Mouse (Mus musculus) heart, embryonic 15.5 days (tissue): ENCODE data around the gene Taar1. TPM values are rescaled to one million over a fixed set of nuclear protein-coding genes. Genes with fewer than 3 reads are reported as not detected.

Experiments used
- ATAC-seq: fragments of 200-750 bp; cut with Nextera tagmentation; replicated peaks from 2 replicates; pipeline ENCODE4 v1.8.0; 2017; ENCODE audit warnings: low read depth, moderate TSS enrichment; ENCODE audit not compliant: insufficient number of reproducible peaks, insufficient read depth, low FRiP score
- H3K27ac ChIP-seq: fragments of 300-500 bp; sonication (generic); 2 replicates; pipeline ENCODE4 v1.5.1; 2015; ENCODE audit warnings: mild to moderate bottlenecking, inconsistent platforms
- H3K27me3 ChIP-seq: fragments of 300-500 bp; sonication (generic); 2 replicates; pipeline ENCODE4 v1.6.1; 2015; ENCODE audit warnings: inconsistent platforms
- H3K36me3 ChIP-seq: fragments of 300-500 bp; sonication (generic); 2 replicates; pipeline ENCODE4 v1.6.1; 2015; ENCODE audit warnings: mild to moderate bottlenecking, inconsistent platforms
- H3K4me1 ChIP-seq: fragments of 300-500 bp; sonication (generic); replicated peaks from 2 replicates; pipeline ENCODE4 v1.6.1; 2015; ENCODE audit warnings: inconsistent platforms
- H3K4me2 ChIP-seq: fragments of 300-500 bp; sonication (generic); 2 replicates; pipeline ENCODE4 v1.6.1; 2015; ENCODE audit warnings: inconsistent platforms, mild to moderate bottlenecking, moderate library complexity
- H3K4me3 ChIP-seq: fragments of 300-500 bp; sonication (generic); 2 replicates; pipeline ENCODE4 v1.5.1; 2015; ENCODE audit warnings: mild to moderate bottlenecking, inconsistent platforms
- H3K9ac ChIP-seq: fragments of 300-500 bp; sonication (generic); 2 replicates; pipeline ENCODE4 v1.6.1; 2015; ENCODE audit warnings: mild to moderate bottlenecking, inconsistent platforms
- H3K9me3 ChIP-seq: fragments of 300-500 bp; sonication (generic); replicated peaks from 2 replicates; pipeline ENCODE4 v1.6.1; 2016; ENCODE audit warnings: inconsistent platforms
- WGBS: fragments of 180-500 bp; shearing (Covaris S2); methylation state at CpG from one replicate; pipeline ENCODE4 v1.1.7; 2015; ENCODE audit warnings: mixed read lengths; 5-methylcytosine and 5-hydroxymethylcytosine counted together
- polyA plus RNA-seq: library from polyadenylated mRNA; unstranded; fragments of >200 nt; fragmentation: Nextera tagmentation; extraction: Ambion mirVana; gene quantifications from 2 replicates; pipeline ENCODE4 v1.2.1, GENCODE M21; 2015

Taar1 gene
- not detected in 2 replicates for polyA plus RNA-seq

DNA sequence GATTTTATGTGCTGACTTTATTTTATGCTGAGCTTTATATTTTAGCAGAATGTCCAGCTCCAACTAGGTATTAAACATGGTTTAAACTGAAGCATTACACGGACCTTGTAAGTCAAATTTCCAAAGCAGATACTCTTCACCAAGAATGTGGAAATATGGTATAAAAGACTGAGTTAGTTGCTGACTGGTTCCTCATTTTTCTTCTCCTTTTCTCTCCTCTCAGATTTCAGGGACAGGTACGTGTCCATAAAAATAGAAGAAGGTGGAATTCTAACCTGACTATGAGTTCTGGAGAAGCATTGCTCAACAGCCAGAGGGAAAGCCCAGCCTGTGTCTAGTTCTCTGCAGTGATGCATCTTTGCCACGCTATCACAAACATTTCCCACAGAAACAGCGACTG lies at the start of gene Taar1:
Gene Taar1 (plus strand): TSS at position 301 of the 400 bp plus-strand sequence.
- ATAC-seq, result no peak
- no peaks in the 10 kb centered on the region for H3K36me3 ChIP-seq
- WGBS, result 78% methylated on average over 4 of the region's 4 CpGs

DNA sequence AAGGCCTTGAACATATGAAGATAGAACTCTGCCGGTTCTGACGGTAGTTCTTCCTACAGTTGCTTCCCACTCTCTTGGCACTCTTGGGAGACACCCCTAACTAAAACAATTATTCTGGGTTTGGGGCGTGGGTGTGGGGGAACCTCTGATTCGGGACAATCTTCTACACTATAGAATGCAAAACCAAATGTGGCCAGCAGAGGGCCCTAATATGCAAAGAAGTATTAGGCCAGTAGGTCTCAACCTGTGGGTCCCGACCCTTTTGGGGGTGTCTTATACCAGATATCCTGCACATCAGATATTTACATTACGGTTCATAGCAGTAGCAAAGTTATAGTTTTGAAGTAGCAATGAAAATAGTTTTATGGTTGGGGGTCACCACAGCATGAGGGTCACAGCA lies 39.5 kb upstream of the Taar1 start:
- Histone ChIP-seq H3K9ac (no peak overlapping the region), H3K9me3 (no peaks in the 10 kb centered on the region), H3K4me2 (no peak overlapping the region), H3K4me1 (no peaks in the 10 kb centered on the region), H3K4me3 (no peak overlapping the region), H3K27me3 (no peaks in the 10 kb centered on the region), H3K36me3 (no peaks in the 10 kb centered on the region), H3K27ac (no peak overlapping the region)
- WGBS, result 78% methylated on average over 6 of the region's 6 CpGs
- ATAC-seq, result no peak

More for the DNA sequence above, at the start of gene Taar1:
- H3K4me2 ChIP-seq, result no peak within 1 kb of the TSS
- no peak within 1 kb of the TSS for H3K9ac ChIP-seq
- H3K27me3 ChIP-seq, result no peaks in the 10 kb centered on the region
- H3K9me3 ChIP-seq, result no peaks in the 10 kb centered on the region
- H3K4me1 ChIP-seq, result no peaks in the 10 kb centered on the region
- no peak within 1 kb of the TSS for H3K4me3 ChIP-seq
- H3K27ac ChIP-seq, result no peak within 1 kb of the TSS

DNA sequence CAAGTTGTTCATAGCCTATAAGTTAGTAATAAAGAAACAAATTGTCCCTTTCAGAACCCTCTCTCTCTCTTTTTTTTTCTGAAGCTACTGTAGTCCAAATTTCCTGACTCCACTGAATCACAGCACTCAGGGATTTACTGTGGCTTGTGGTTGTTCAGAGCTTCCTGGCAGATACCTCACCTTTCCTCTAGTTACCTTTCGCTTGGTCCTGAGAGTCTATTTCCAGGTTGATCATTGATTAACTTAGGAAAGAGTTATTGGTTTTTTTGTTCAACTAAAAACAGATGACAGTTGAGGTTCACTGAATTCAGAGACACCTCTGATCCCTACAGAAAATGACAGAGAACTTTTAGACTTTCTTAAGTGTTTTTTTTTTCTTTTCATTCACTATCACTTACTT lies 35.2 kb upstream of the Taar1 start:
- no peak overlapping the region for H3K9ac ChIP-seq
- no peaks in the 10 kb centered on the region for H3K36me3 ChIP-seq
- no peak for ATAC-seq
- H3K27ac ChIP-seq, result no peak overlapping the region
- H3K4me2 ChIP-seq, result no peak overlapping the region
- H3K4me1 ChIP-seq, result no peaks in the 10 kb centered on the region
- no peaks in the 10 kb centered on the region for H3K27me3 ChIP-seq
- no peak overlapping the region for H3K4me3 ChIP-seq
- no peaks in the 10 kb centered on the region for H3K9me3 ChIP-seq
- WGBS, result 87% methylated on average over 1 of the region's 1 CpGs

DNA sequence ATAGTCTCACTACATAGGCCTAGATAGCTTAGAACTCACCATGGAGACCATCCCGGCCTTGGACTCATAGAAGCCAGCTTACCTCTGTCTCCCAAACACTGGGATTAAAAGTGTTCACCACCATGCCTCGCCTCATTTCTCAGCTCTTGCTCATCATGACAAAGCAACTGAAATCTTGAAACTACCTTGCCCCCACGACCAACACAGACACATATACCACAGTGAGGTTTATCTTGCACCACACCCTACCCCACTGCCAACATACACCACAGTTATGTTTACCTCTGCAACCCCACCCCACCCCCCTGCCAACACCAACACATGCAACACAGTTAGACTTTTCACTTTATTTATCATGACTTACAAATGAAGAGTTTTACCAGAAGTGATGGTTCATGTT lies 34.1 kb upstream of the Taar1 start:
- Histone ChIP-seq H3K36me3 (no peaks in the 10 kb centered on the region), H3K4me3 (no peak overlapping the region), H3K4me2 (no peak overlapping the region), H3K9me3 (no peaks in the 10 kb centered on the region), H3K4me1 (no peaks in the 10 kb centered on the region), H3K27me3 (no peaks in the 10 kb centered on the region), H3K9ac (no peak overlapping the region), H3K27ac (no peak overlapping the region)
- WGBS, result 73% methylated on average over 3 of the region's 3 CpGs
- ATAC-seq, result no peak

DNA sequence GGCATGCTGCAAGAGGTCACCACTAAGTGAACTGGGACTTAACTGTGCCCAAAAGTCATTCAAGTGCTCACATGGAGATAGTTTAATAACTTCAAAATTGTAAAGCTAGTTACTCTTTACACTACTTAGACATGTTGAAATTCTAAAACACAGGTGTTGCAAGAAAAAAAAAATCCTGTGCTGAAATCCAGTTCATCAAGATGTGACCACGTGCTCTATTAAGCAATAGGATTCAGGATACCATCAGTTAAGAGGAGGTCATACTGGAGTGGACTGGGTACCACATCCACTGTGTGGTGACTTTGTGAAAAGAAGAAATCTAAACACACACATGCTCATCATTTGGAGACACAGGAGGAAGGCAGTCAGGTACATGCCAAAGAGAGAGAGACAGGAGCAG lies 27.2 kb upstream of the Taar1 start:
- Histone ChIP-seq H3K27me3 (no peaks in the 10 kb centered on the region), H3K9ac (no peak overlapping the region), H3K27ac (no peak overlapping the region), H3K36me3 (no peaks in the 10 kb centered on the region), H3K4me2 (no peak overlapping the region), H3K4me1 (peaks cover 8% of the 10 kb centered on the region; the same call in 1 of the 2 replicates), H3K9me3 (no peaks in the 10 kb centered on the region), H3K4me3 (no peak overlapping the region)
- ATAC-seq, result no peak
- 80% methylated on average over 1 of the region's 1 CpGs for WGBS

DNA sequence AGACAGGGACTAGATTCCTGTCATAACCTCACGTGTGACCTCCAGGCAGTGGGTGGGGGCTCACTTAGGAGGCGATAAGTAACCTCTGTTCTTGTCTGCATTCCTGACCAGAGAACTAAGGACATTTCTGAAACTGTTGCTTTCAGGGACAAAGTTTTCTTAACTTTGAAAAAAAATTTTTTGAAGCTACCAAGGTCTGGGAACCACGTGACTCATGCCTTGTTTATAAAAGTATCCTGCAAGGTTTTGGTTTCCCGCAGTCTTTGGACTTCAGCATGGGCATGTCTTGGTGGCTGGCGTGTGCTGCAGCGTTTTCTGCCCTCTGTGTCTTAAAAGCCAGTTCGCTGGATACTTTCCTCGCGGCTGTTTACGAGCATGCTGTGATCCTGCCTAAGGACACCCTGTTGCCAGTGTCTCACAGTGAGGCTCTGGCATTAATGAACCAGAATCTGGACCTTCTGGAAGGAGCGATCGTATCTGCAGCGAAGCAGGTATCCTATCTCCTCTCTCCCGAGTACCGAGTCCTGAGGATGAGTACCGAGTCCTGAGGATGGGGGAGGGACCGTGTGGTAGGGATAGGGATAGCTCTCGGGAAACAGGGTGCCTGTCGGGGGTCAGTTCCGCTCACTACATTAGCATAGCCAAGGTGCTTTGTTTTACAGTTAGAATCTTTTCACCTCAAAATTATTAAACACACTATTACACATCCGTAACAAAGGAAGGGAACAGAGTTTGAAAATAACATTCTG lies 25.4 kb upstream of the Taar1 start, which contains the start of gene Vnn1:
Gene Vnn1 (plus strand): TSS at position 88 of the 749 bp plus-strand sequence.
- Histone ChIP-seq H3K4me3 (peak within 1 kb of the TSS; percentile 45), H3K4me1 (peaks cover 8% of the 10 kb centered on the region; the same call in 1 of the 2 replicates), H3K36me3 (no peaks in the 10 kb centered on the region), H3K4me2 (peak within 1 kb of the TSS; percentile 69), H3K27me3 (no peaks in the 10 kb centered on the region), H3K9me3 (no peaks in the 10 kb centered on the region), H3K9ac (peak within 1 kb of the TSS; percentile 51), H3K27ac (no peak within 1 kb of the TSS)
- 12% methylated on average over 21 of the region's 21 CpGs for WGBS
- no peak for ATAC-seq

DNA sequence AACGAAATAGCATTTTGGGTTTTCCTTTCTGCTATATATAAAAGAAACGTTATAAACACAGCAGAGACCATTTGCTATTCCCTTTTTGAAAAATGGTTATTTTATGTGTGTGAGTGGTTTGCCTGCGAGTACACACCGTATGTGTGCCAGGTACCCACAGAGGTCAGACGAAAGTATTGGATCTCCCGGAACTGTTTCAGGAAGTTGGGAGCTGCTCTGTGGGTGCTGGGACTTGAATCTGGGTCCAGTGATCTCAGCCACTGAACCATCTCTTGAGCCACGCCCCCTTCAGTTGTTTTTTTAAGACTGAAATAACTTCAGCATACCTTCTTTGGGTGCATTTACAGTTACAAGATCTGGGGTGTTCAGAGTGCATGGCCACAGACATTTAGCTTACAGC lies 24.8 kb upstream of the Taar1 start:
- no peak for ATAC-seq
- H3K27me3 ChIP-seq, result no peaks in the 10 kb centered on the region
- 64% methylated on average over 7 of the region's 7 CpGs for WGBS
- peak overlapping the region; percentile 69; the same call in 1 of the 2 replicates for H3K4me2 ChIP-seq
- H3K4me1 ChIP-seq, result peaks cover 8% of the 10 kb centered on the region; the same call in 1 of the 2 replicates
- no peaks in the 10 kb centered on the region for H3K36me3 ChIP-seq
- no peak overlapping the region for H3K4me3 ChIP-seq
- H3K9ac ChIP-seq, result no peak overlapping the region
- no peaks in the 10 kb centered on the region for H3K9me3 ChIP-seq
- no peak overlapping the region for H3K27ac ChIP-seq

DNA sequence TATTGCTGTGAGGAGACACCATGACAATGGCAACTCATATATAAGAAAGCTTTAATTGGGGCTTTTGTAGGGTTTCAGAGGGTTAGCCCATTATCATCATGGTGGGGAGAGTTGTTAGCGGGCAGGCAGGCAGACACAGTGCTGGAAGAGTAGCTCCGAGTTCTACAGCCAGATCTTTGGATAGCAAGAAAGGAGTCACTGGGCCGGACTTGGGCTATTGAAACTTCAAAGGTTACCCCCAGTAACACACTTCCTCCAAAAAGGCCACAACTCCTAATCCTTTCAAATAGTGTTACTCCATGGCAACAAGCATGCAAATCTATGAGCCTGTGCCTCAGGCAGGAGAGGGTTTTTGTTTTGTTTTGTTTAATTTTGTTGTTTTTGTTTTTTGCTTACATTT lies 19.0 kb upstream of the Taar1 start:
- H3K9ac ChIP-seq, result no peak overlapping the region
- H3K36me3 ChIP-seq, result no peaks in the 10 kb centered on the region
- no peaks in the 10 kb centered on the region for H3K27me3 ChIP-seq
- no peak for ATAC-seq
- H3K9me3 ChIP-seq, result no peaks in the 10 kb centered on the region
- H3K4me3 ChIP-seq, result no peak overlapping the region
- no peak overlapping the region for H3K27ac ChIP-seq
- H3K4me1 ChIP-seq, result no peaks in the 10 kb centered on the region
- no peak overlapping the region for H3K4me2 ChIP-seq
- WGBS, result 82% methylated on average over 3 of the region's 3 CpGs

DNA sequence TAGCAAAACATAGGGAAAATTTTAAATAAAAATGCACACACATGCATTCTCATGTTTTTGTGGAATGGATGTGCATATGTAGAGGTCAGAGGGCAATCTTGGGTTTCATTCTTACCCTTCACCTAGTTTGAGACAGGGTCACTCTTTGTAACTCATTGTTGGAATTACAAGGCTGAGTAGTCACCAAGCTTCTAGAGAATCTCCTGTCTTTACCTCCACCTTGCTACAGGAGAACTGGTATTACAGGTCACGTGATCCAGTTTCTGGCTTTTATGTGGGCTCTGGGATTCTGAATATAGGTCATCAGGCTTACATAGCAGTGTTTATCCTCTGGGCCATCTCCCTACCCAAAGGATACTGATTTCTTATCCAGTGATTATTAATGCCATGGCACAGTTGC lies 14.5 kb upstream of the Taar1 start:
- 86% methylated on average over 1 of the region's 1 CpGs for WGBS
- Histone ChIP-seq H3K27ac (no peak overlapping the region), H3K27me3 (no peaks in the 10 kb centered on the region), H3K4me2 (no peak overlapping the region), H3K4me1 (no peaks in the 10 kb centered on the region), H3K36me3 (no peaks in the 10 kb centered on the region), H3K9ac (no peak overlapping the region), H3K4me3 (no peak overlapping the region), H3K9me3 (no peaks in the 10 kb centered on the region)
- ATAC-seq, result no peak

DNA sequence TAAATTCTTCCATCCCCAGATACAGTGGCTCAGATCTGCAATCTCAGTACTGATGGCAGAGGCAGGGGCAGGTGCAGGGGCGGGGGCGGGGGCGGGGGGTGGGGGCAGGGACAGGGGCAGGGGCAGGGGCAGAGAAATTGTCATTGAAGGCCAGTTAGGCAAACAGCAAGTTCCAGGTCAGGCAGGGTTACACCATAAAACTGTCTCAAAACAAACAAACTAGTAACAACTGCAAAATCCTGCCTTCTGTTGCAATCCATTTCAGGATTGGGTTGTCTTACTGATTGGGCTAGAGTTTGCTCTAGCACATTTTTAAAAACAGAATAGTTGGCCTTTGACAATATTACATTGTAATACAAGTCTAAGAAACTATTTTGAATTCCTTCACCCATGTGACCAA lies 2.3 kb downstream of the Taar1 start:
- 59% methylated on average over 3 of the region's 3 CpGs for WGBS

DNA sequence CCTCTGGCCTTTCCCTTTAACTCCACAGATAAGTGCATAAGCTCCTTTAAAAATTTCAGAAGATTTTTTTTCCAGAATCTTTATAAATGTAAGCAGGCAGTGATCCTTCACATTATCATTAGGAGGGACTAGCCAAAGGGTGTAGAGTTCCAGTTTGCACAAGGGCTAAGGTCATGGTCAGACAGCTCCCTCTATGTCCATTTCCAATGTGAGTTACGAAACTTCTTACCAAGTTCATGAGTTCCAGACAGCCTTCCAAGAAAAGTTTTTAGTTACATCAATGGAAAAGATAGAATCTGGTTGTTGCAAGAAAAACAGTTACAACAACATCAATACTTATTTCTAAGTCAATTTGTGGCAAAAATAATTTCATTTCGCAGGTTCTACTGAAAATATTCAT lies 3.8 kb downstream of the Taar1 start:
- Histone ChIP-seq H3K4me2 (no peak overlapping the region), H3K9ac (no peak overlapping the region), H3K9me3 (no peaks in the 10 kb centered on the region), H3K4me3 (no peak overlapping the region), H3K4me1 (no peaks in the 10 kb centered on the region), H3K27me3 (no peaks in the 10 kb centered on the region), H3K36me3 (no peaks in the 10 kb centered on the region), H3K27ac (no peak overlapping the region)
- WGBS, result 76% methylated on average over 2 of the region's 2 CpGs
- no peak for ATAC-seq

More for the DNA sequence above, 2.3 kb downstream of the Taar1 start:
- H3K36me3 ChIP-seq, result no peaks in the 10 kb centered on the region
- H3K27ac ChIP-seq, result no peak overlapping the region
- no peaks in the 10 kb centered on the region for H3K9me3 ChIP-seq
- H3K4me2 ChIP-seq, result no peak overlapping the region
- no peaks in the 10 kb centered on the region for H3K4me1 ChIP-seq
- ATAC-seq, result no peak
- no peaks in the 10 kb centered on the region for H3K27me3 ChIP-seq
- H3K9ac ChIP-seq, result no peak overlapping the region
- H3K4me3 ChIP-seq, result no peak overlapping the region

DNA sequence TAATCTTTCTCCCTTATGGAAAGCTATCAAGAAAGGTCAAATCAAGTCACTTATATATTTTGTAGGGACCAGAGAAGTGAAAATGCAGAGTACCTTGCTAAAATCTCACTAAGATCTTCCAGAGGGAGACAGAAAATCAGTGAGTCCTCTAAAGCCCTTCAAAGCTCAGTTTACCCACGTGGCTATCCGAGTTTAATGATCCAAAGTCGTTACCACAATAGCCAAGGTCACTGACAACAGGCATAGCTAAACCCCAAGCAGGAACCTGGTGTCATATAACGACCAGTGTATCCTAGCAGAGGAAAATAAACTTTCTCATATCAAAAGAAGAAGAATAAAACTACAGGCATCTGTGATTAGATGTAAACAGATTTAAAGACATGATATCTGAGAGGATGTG lies 17.5 kb downstream of the Taar1 start:
- Histone ChIP-seq H3K36me3 (no peaks in the 10 kb centered on the region), H3K4me1 (no peaks in the 10 kb centered on the region), H3K27ac (no peak overlapping the region), H3K9ac (no peak overlapping the region), H3K4me2 (no peak overlapping the region), H3K27me3 (no peaks in the 10 kb centered on the region), H3K4me3 (no peak overlapping the region), H3K9me3 (no peaks in the 10 kb centered on the region)
- ATAC-seq, result no peak
- 36% methylated on average over 4 of the region's 4 CpGs for WGBS
